Mouse (Mus musculus): Measurements from ENCODE around the gene Pccb. TPM values are rescaled to one million over a fixed set of nuclear protein-coding genes. Genes with fewer than 3 reads are reported as not detected.

Pccb gene
- total and polyA plus RNA-seq, 3 experiments = 87.3 to 117 (median 109) TPM

GRCm38 (mm10) chr9:101076095-101076875 lies 41.6 kb upstream of the Pccb start:
- no peaks in the 10 kb centered on the region for H3K27me3 ChIP-seq (ENCODE audit: control insufficient read depth, insufficient read depth, low read length)
- TF ChIP-seq POLR2A (IDR thresholded peaks at IDR 0.05; ENCODE audit: insufficient read depth, low read depth, low read length) = no peak
- no peak for TF ChIP-seq CTCF (IDR thresholded peaks at IDR 0.05)
- no peak for TF ChIP-seq EP300 (IDR thresholded peaks at IDR 0.05; ENCODE audit: insufficient read depth, low read depth, low read length)
- peaks cover 7% of the 10 kb centered on the region for H3K79me2 ChIP-seq (replicated peaks; ENCODE audit: control insufficient read depth, insufficient read depth, low read length)
- under 1% methylated on average over 18 of the region's 18 CpGs for WGBS
- intact Hi-C loops (cut with DNase I) = loop anchor here (5.0 kb wide), 3 partner anchors 36 to 176 kb away; partner anchors contain the start of gene Ppp2r3a
- peak overlapping the region; percentile 70 for H3K4me3 ChIP-seq
- peak overlapping the region; percentile 100 for H3K9ac ChIP-seq (ENCODE audit: low read depth, low read length)
- H3K36me3 ChIP-seq (ENCODE audit: control insufficient read depth, insufficient read depth, low read length) = peaks cover 27% of the 10 kb centered on the region
- H3K27ac ChIP-seq = peak overlapping the region; percentile 100
- DNase-seq = peak; percentile 38 to 43
- peaks cover 14% of the 10 kb centered on the region for H3K4me1 ChIP-seq (ENCODE audit: control insufficient read depth, insufficient read depth, low read length)

- Histone ChIP-seq H3K79me2 (replicated peaks; ENCODE audit: control insufficient read depth, insufficient read depth, low read length) (peaks cover 5% of the 10 kb centered on the region), H3K9ac (ENCODE audit: low read depth, low read length) (peak overlapping the region; percentile 100), H3K36me3 (ENCODE audit: control insufficient read depth, insufficient read depth, low read length) (peaks cover 22% of the 10 kb centered on the region), H3K4me3 (peak overlapping the region; percentile 70), H3K27me3 (ENCODE audit: control insufficient read depth, insufficient read depth, low read length) (no peaks in the 10 kb centered on the region), H3K27ac (peak overlapping the region; percentile 100), H3K4me1 (ENCODE audit: control insufficient read depth, insufficient read depth, low read length) (peaks cover 14% of the 10 kb centered on the region)
- intact Hi-C loops (cut with DNase I) = loop anchor here (5.0 kb wide), 3 partner anchors 37 to 177 kb away; partner anchors contain the start of gene Ppp2r3a
- TF ChIP-seq CTCF (IDR thresholded peaks at IDR 0.05) (no peak), EP300 (IDR thresholded peaks at IDR 0.05; ENCODE audit: insufficient read depth, low read depth, low read length) (no peak), POLR2A (IDR thresholded peaks at IDR 0.05; ENCODE audit: insufficient read depth, low read depth, low read length) (no peak)
- WGBS = under 1% methylated on average over 8 of the region's 8 CpGs
- DNase-seq = no peak
Measured at GRCm38 (mm10) chr9:101075694-101076093, 41.0 kb upstream of the Pccb start.

- TF ChIP-seq EP300 (IDR thresholded peaks at IDR 0.05; ENCODE audit: insufficient read depth, low read depth, low read length) (0 out of 2 replicates have a peak, but pooled peaks have one; percentile 5), POLR2A (IDR thresholded peaks at IDR 0.05; ENCODE audit: insufficient read depth, low read depth, low read length) (no peak)
- under 1% methylated on average over 25 of the region's 25 CpGs for WGBS
- Histone ChIP-seq H3K4me1 (ENCODE audit: control insufficient read depth, insufficient read depth, low read length) (peaks cover 13% of the 10 kb centered on the region), H3K36me3 (ENCODE audit: control insufficient read depth, insufficient read depth, low read length) (peaks cover 19% of the 10 kb centered on the region), H3K9ac (ENCODE audit: low read depth, low read length) (peak overlapping the region; percentile 100), H3K4me3 (peak overlapping the region; percentile 70), H3K79me2 (replicated peaks; ENCODE audit: control insufficient read depth, insufficient read depth, low read length) (peaks cover 4% of the 10 kb centered on the region), H3K27me3 (ENCODE audit: control insufficient read depth, insufficient read depth, low read length) (no peaks in the 10 kb centered on the region), H3K27ac (peak overlapping the region; percentile 100)
- intact Hi-C loops (cut with DNase I) = loop anchor here (5.0 kb wide), 3 partner anchors 37 to 177 kb away; partner anchors contain the start of gene Ppp2r3a
- DNase-seq = peak; percentile 48 to 57
Measured at GRCm38 (mm10) chr9:101075091-101075581, 40.4 kb upstream of the Pccb start.

- Histone ChIP-seq H3K4me3 (peak overlapping the region; percentile 70), H3K79me2 (replicated peaks; ENCODE audit: control insufficient read depth, insufficient read depth, low read length) (0 out of 2 replicates have a peak, but pooled peaks cover 3% of the 10 kb centered on the region), H3K27me3 (ENCODE audit: control insufficient read depth, insufficient read depth, low read length) (no peaks in the 10 kb centered on the region), H3K27ac (peak overlapping the region; percentile 100), H3K36me3 (ENCODE audit: control insufficient read depth, insufficient read depth, low read length) (peaks cover 12% of the 10 kb centered on the region), H3K9ac (ENCODE audit: low read depth, low read length) (peak overlapping the region; percentile 100), H3K4me1 (ENCODE audit: control insufficient read depth, insufficient read depth, low read length) (peaks cover 11% of the 10 kb centered on the region)
- WGBS = 1% methylated on average over 93 of the region's 100 CpGs
- DNase-seq = peak; percentile 92 to 94
- intact Hi-C loops (cut with DNase I) = loop anchor here (5.0 kb wide), 3 partner anchors 38 to 178 kb away; partner anchors contain the start of gene Ppp2r3a
- TF ChIP-seq POLR2A (IDR thresholded peaks at IDR 0.05; ENCODE audit: insufficient read depth, low read depth, low read length) = 0 out of 2 replicates have a peak, but pooled peaks have one; percentile 34
- no peak for TF ChIP-seq CTCF (IDR thresholded peaks at IDR 0.05)
Measured at GRCm38 (mm10) chr9:101074332-101075021, 39.8 kb upstream of the Pccb start.

- intact Hi-C loops (cut with DNase I) = loop anchor here (1.0 to 2.0 kb wide), 2 partner anchors 40 to 431 kb away; partner anchors contain the start of gene Pccb
- Histone ChIP-seq H3K79me2 (replicated peaks; ENCODE audit: control insufficient read depth, insufficient read depth, low read length) (no peaks in the 10 kb centered on the region), H3K27ac (peak within 1 kb of the TSS; percentile 100), H3K4me3 (peak within 1 kb of the TSS; percentile 70), H3K27me3 (ENCODE audit: control insufficient read depth, insufficient read depth, low read length) (no peaks in the 10 kb centered on the region), H3K36me3 (ENCODE audit: control insufficient read depth, insufficient read depth, low read length) (peaks cover 9% of the 10 kb centered on the region), H3K9ac (ENCODE audit: low read depth, low read length) (peak within 1 kb of the TSS; percentile 100), H3K4me1 (ENCODE audit: control insufficient read depth, insufficient read depth, low read length) (peaks cover 8% of the 10 kb centered on the region)
- no peak for DNase-seq
- WGBS = 2% methylated on average over 38 of the region's 43 CpGs
- no peak for TF ChIP-seq EP300 (IDR thresholded peaks at IDR 0.05; ENCODE audit: insufficient read depth, low read depth, low read length)
- TF ChIP-seq CTCF (IDR thresholded peaks at IDR 0.05) = no peak
- TF ChIP-seq POLR2A (IDR thresholded peaks at IDR 0.05; ENCODE audit: insufficient read depth, low read depth, low read length) = peak; percentile 54; the same call in 1 of the 2 replicates
Measured at GRCm38 (mm10) chr9:101073987-101074331, 39.3 kb upstream of the Pccb start, which contains the start of gene Msl2. Gene Msl2, plus strand, starts transcription at chr9:101074101.

Data from heart, adult 2 months (tissue).